Mouse (Mus musculus): ENCODE results near the gene Loxl4.

DNA sequence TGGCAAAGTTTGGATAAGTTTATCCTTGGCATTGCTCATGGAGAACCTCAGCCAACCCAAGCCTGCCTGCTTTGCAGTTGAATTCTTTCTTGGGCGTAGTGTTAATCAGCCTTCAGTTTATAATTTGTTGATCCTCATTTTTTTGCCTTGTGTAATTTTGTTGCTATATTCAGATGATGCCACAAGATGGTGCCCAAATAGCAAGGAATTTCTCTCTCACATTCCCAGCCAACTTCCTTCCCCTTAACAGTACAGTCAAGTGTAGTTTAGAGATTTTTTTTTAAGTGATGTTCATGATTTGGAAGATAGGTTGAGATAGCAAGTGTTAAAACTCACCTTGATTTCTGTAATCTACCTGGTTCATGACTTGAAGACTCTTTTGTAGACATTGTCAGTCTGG, 23.4 kb downstream of the Loxl4 start:
- no peak for TF ChIP-seq POLR2A (IDR thresholded peaks at IDR 0.05; ENCODE audit: control insufficient read depth in 1 of 2, insufficient read depth in 1 of 2, low read depth in 1 of 2, low read length in 2 of 2, poor library complexity in 1 of 2)
- no peak for TF ChIP-seq MYC (IDR thresholded peaks at IDR 0.05; ENCODE audit: low read depth, low read length)
- no peak for TF ChIP-seq ZNF384 (IDR thresholded peaks at IDR 0.05; ENCODE audit: low read depth, low read length)
- TF ChIP-seq ZC3H11A (IDR thresholded peaks at IDR 0.05; ENCODE audit: low read depth, low read length) = peak; percentile 21; the same call in 1 of the 2 replicates
- no peak for TF ChIP-seq MAFK (IDR thresholded peaks at IDR 0.05; ENCODE audit: borderline replicate concordance, low read depth, low read length)
- no peak for TF ChIP-seq EP300 (IDR thresholded peaks at IDR 0.05; ENCODE audit: low read depth in 1 of 2, low read length in 2 of 2)
- peak; percentile 52 for TF ChIP-seq RAD21 (IDR thresholded peaks at IDR 0.05; ENCODE audit: low read depth, low read length)
- peak in 1 of 3 experiments; percentile 52; a peak in 2 of 6 replicates for TF ChIP-seq CTCF (IDR thresholded peaks at IDR 0.05 in 2 of 3, conservative IDR thresholded peaks at IDR 0.05 in 1 of 3; ENCODE audit: control insufficient read depth in 1 of 3, insufficient read depth in 1 of 3, low read depth in 2 of 3, low read length in 3 of 3, poor library complexity in 1 of 3, severe bottlenecking in 1 of 3)
- TF ChIP-seq POLR2AphosphoS5 (IDR thresholded peaks at IDR 0.05; ENCODE audit: borderline replicate concordance, low read depth, low read length) = no peak

All from MEL (cell line).